Mouse (Mus musculus): Measurements from ENCODE around the gene Bmpr1b. TPM values are rescaled to one million over a fixed set of nuclear protein-coding genes. Genes with fewer than 3 reads are reported as not detected.
A peak's percentile ranks its signal among the peaks of the same experiment; 100 is the strongest.

Bmpr1b gene
- polyA plus RNA-seq, 1 experiment from 2014 or later: 1.9 TPM

DNA sequence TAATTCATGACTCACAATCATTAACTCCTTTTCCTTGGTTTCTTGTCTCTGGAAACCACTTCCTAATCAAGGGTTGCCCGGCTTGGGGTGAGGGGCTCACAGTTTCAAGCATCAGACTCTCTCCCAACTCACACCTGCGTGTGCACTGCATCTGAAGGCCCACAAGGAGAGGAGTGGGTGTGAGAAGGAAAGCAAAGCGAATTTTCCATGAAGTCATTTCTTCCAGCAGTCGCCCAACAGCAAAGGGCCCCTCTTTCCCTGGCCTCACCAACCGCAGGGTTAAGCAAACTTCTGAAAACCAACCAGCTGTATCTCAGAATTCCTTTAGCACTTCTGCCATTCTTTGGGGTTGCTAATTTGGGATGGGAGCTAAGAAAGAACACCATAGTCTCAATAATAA is 46.8 kb downstream of the Bmpr1b start:
- no peak overlapping the region for H3K4me3 ChIP-seq (ENCODE audit: low read depth, low read length)
- no peaks in the 10 kb centered on the region for H3K4me1 ChIP-seq (ENCODE audit: insufficient read depth, low read depth, low read length)
- H3K4me2 ChIP-seq (replicated peaks; ENCODE audit: low read depth, low read length): no peak overlapping the region
- H3K27ac ChIP-seq (ENCODE audit: low read length): no peak overlapping the region
- 78% methylated on average over 5 of the region's 5 CpGs for WGBS
- ATAC-seq (no peak), DNase-seq (ENCODE audit: low spot score) (no peak)
- H3K27me3 ChIP-seq (replicated peaks; ENCODE audit: insufficient read depth, low read length): no peaks in the 10 kb centered on the region
- no peak overlapping the region for H3K9ac ChIP-seq (replicated peaks; ENCODE audit: low read depth)
- TF ChIP-seq EP300 (IDR thresholded peaks at IDR 0.05) (no peak), CTCF (IDR thresholded peaks at IDR 0.05) (no peak)
- no peaks in the 10 kb centered on the region for H3K36me3 ChIP-seq (ENCODE audit: insufficient read depth, low read length)
- H3K9me3 ChIP-seq (ENCODE audit: low read length): no peaks in the 10 kb centered on the region

DNA sequence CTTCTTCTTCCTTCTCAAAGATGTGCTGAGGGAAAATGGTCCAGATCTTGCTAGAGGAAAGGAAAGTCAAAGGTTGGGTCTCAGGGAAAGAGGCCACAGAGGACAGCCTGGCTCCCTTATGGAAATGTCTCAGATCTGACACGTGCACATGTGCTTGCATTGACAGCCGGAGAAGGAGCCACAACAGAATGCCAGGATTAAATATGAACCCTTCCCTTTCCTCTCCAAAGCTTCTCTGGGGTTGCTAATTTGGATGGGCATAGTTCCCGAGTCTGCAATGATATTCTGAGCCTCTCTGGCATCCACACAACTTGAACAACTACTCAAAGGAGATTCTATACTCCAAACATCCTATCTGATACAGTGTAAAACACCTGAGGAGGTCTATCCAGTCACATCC is 48.4 kb downstream of the Bmpr1b start:
- no peaks in the 10 kb centered on the region for H3K4me1 ChIP-seq (ENCODE audit: insufficient read depth, low read depth, low read length)
- TF ChIP-seq EP300 (IDR thresholded peaks at IDR 0.05) (no peak), CTCF (IDR thresholded peaks at IDR 0.05) (no peak)
- WGBS: 75% methylated on average over 3 of the region's 3 CpGs
- no peaks in the 10 kb centered on the region for H3K27me3 ChIP-seq (replicated peaks; ENCODE audit: insufficient read depth, low read length)
- no peak for DNase-seq (ENCODE audit: low spot score)
- no peak overlapping the region for H3K4me3 ChIP-seq (ENCODE audit: low read depth, low read length)
- ATAC-seq: no peak
- no peak overlapping the region for H3K4me2 ChIP-seq (replicated peaks; ENCODE audit: low read depth, low read length)
- no peaks in the 10 kb centered on the region for H3K36me3 ChIP-seq (ENCODE audit: insufficient read depth, low read length)
- no peak overlapping the region for H3K27ac ChIP-seq (ENCODE audit: low read length)
- no peaks in the 10 kb centered on the region for H3K9me3 ChIP-seq (ENCODE audit: low read length)
- no peak overlapping the region for H3K9ac ChIP-seq (replicated peaks; ENCODE audit: low read depth)

DNA sequence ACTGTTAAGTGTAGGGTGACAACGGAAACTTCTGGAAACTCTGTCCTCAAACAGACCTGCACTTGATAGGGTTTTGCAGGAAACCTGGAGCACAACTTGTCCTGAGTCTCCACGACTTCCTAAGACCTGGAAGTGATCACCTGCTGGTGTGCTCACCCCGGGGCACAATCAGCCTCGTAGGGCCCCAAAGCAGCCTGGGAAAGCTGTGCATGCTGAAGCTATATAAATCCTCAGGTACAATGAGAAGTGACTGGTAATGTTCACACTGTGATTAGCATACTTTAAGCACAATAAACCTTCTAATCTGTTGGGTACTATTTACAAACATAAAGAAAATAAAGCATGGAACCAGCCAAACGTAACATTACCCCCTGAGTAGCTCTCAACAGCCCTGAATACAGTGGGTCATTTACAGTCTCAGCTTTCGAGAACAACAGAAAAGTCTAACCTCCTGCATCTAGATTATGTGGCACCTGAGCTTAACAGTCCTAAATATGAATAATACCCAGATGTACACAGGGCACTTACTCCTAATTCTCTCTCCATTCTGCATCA is 54.4 kb downstream of the Bmpr1b start:
- Histone ChIP-seq H3K9ac (replicated peaks; ENCODE audit: low read depth) (no peak overlapping the region), H3K4me2 (replicated peaks; ENCODE audit: low read depth, low read length) (no peak overlapping the region), H3K4me3 (ENCODE audit: low read depth, low read length) (no peak overlapping the region), H3K27ac (ENCODE audit: low read length) (no peak overlapping the region), H3K9me3 (ENCODE audit: low read length) (no peaks in the 10 kb centered on the region), H3K27me3 (replicated peaks; ENCODE audit: insufficient read depth, low read length) (no peaks in the 10 kb centered on the region), H3K36me3 (ENCODE audit: insufficient read depth, low read length) (no peaks in the 10 kb centered on the region), H3K4me1 (ENCODE audit: insufficient read depth, low read depth, low read length) (no peaks in the 10 kb centered on the region)
- no peak for DNase-seq (ENCODE audit: low spot score)
- no peak for ATAC-seq
- TF ChIP-seq CTCF (IDR thresholded peaks at IDR 0.05): no peak
- TF ChIP-seq EP300 (IDR thresholded peaks at IDR 0.05): no peak
- WGBS: 60% methylated on average over 6 of the region's 6 CpGs

DNA sequence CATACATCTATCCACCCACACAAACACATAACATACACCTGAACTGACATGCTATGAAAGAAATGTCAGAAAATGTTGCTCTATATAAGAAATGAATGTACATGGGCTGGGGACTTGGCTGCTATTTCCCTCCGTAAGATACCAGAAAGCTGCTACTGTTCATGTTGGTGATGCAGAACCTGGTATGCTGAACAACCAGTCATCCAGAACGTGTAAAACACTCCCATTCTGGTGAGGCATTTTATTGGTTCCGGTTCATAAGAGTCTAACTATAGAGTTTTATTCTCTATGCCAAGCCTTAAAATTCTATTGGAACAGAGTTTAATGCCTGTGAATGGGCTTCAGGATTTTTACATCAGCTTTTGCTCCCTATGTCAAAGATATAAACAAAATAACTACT is 55.0 kb downstream of the Bmpr1b start:
- no peak for DNase-seq (ENCODE audit: low spot score)
- no peak overlapping the region for H3K27ac ChIP-seq (ENCODE audit: low read length)
- no peak overlapping the region for H3K9ac ChIP-seq (replicated peaks; ENCODE audit: low read depth)
- H3K9me3 ChIP-seq (ENCODE audit: low read length): no peaks in the 10 kb centered on the region
- H3K4me1 ChIP-seq (ENCODE audit: insufficient read depth, low read depth, low read length): no peaks in the 10 kb centered on the region
- no peak for ATAC-seq
- H3K27me3 ChIP-seq (replicated peaks; ENCODE audit: insufficient read depth, low read length): no peaks in the 10 kb centered on the region
- TF ChIP-seq CTCF (IDR thresholded peaks at IDR 0.05) (no peak), EP300 (IDR thresholded peaks at IDR 0.05) (no peak)
- H3K36me3 ChIP-seq (ENCODE audit: insufficient read depth, low read length): no peaks in the 10 kb centered on the region
- H3K4me3 ChIP-seq (ENCODE audit: low read depth, low read length): no peak overlapping the region
- no peak overlapping the region for H3K4me2 ChIP-seq (replicated peaks; ENCODE audit: low read depth, low read length)
- 83% methylated on average over 3 of the region's 3 CpGs for WGBS

DNA sequence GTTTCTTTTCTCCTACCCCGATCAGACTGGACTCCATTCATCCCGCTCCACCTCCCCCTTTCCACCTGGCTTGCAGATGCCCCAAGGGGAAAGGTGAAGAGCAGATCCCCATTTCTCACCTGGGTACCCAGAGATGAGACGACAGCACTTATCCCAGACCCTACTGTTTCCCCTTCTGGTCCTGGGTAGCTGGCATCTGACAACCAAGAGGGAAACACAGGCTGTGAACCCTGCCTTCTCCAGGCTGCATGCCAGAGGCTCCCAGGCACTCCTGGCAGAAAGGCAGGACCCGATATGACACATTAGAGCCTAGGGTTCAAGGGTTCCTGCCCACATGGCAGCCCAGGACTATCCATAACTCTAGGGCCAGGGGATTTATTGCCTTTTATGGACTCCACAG is 56.0 kb downstream of the Bmpr1b start:
- DNase-seq (ENCODE audit: low spot score): no peak
- Histone ChIP-seq H3K9me3 (ENCODE audit: low read length) (no peaks in the 10 kb centered on the region), H3K4me3 (ENCODE audit: low read depth, low read length) (no peak overlapping the region), H3K4me1 (ENCODE audit: insufficient read depth, low read depth, low read length) (no peaks in the 10 kb centered on the region), H3K27ac (ENCODE audit: low read length) (no peak overlapping the region), H3K27me3 (replicated peaks; ENCODE audit: insufficient read depth, low read length) (no peaks in the 10 kb centered on the region), H3K36me3 (ENCODE audit: insufficient read depth, low read length) (no peaks in the 10 kb centered on the region), H3K4me2 (replicated peaks; ENCODE audit: low read depth, low read length) (no peak overlapping the region), H3K9ac (replicated peaks; ENCODE audit: low read depth) (no peak overlapping the region)
- ATAC-seq: no peak
- WGBS: 71% methylated on average over 4 of the region's 4 CpGs
- TF ChIP-seq EP300 (IDR thresholded peaks at IDR 0.05): no peak
- no peak for TF ChIP-seq CTCF (IDR thresholded peaks at IDR 0.05)

DNA sequence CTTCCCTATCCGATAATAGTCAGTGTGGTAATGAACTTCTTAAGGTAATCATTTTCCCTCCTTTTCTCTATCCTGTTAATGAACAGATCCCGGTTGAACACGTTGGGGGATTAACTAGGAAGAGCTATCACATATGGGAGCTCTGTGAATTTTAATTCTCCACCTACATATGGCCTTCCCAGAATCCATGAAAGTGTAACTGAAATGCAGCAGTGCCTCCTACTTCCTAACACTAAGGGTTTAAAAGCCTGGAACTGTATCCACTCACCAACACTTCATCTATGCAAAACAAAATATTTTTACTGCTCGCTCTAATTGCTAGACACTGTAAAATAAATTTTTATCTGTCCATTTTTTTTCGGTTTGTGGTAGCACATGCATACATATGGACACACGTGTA is 63.0 kb downstream of the Bmpr1b start:
- H3K9ac ChIP-seq (replicated peaks; ENCODE audit: low read depth): no peak overlapping the region
- no peaks in the 10 kb centered on the region for H3K27me3 ChIP-seq (replicated peaks; ENCODE audit: insufficient read depth, low read length)
- H3K4me3 ChIP-seq (ENCODE audit: low read depth, low read length): no peak overlapping the region
- H3K4me1 ChIP-seq (ENCODE audit: insufficient read depth, low read depth, low read length): no peaks in the 10 kb centered on the region
- no peaks in the 10 kb centered on the region for H3K36me3 ChIP-seq (ENCODE audit: insufficient read depth, low read length)
- peaks cover 3% of the 10 kb centered on the region; the same call in 1 of the 2 replicates for H3K9me3 ChIP-seq (ENCODE audit: low read length)
- 70% methylated on average over 6 of the region's 6 CpGs for WGBS
- H3K4me2 ChIP-seq (replicated peaks; ENCODE audit: low read depth, low read length): no peak overlapping the region
- ATAC-seq (no peak), DNase-seq (ENCODE audit: low spot score) (peak; percentile 26)
- H3K27ac ChIP-seq (ENCODE audit: low read length): no peak overlapping the region
- TF ChIP-seq EP300 (IDR thresholded peaks at IDR 0.05) (no peak), CTCF (IDR thresholded peaks at IDR 0.05) (no peak)

All from lung, postnatal 0 days (tissue).